Comparison of ENCODE assay signal across 18 mouse cellular contexts in the genomic region with DNA sequence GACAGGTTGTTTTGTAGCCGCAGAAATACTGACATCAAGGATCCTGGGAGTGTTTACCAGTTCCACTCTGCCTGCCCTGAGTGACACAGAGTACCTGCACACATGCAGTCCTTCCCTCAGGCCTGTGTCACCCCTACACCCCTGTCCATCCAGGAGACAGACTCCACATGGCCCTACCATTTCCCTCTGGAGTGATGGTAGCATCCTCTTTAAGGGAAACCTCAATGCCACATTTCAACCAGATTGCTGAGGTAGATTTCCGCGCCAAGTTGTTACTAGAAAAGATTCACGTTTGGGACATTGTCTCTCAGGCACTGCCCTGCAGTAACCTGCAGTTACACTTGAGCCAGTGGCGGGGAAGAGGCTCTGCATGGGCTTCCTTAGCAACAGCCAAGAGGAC.
DNase-seq lines count a peak whose midpoint lies in the region; ATAC-seq and TF ChIP-seq lines count a peak whose summit lies in the region.
"Had no signal": no experiment of that assay in that cellular context is flagged by ENCODE, and none has a peak within 500 bp of the region (broad histone marks: within the 10 kb centered on the region; RNA-seq: fewer than 3 reads in every experiment).

No protein-coding gene starts in this region.

- H3K9ac ChIP-seq in liver, embryonic 12.5 days: no peak overlapping the region
- H3K9ac ChIP-seq in midbrain, embryonic 13.5 days (replicated peaks): no peak overlapping the region
- H3K9ac ChIP-seq in midbrain, embryonic 14.5 days (replicated peaks; ENCODE audit: low read length): no peak overlapping the region
- no peak overlapping the region for H3K9ac ChIP-seq in liver, embryonic 15.5 days
- 0 out of 2 replicates have a peak overlapping the region, but pooled peaks have one; percentile 19 for H3K9ac ChIP-seq in midbrain, postnatal 0 days (replicated peaks; ENCODE audit: low read length, poor library complexity, severe bottlenecking)
- H3K9ac ChIP-seq: forebrain, embryonic 13.5 days; heart, embryonic 13.5 days; hindbrain, embryonic 13.5 days had no signal

- no peak for DNase-seq in liver
- DNase-seq in midbrain, embryonic 14.5 days: no peak
- DNase-seq in midbrain, postnatal 0 days (ENCODE audit: low spot score): no peak
- DNase-seq in spleen, postnatal 14 days (ENCODE audit: low spot score in 2 of 2): no peak
- DNase-seq: adrenal gland, adult 8-10 months; adrenal gland, postnatal 36 days; cerebellum, adult 2 months; cerebellum, postnatal 10 days; forebrain, postnatal 0 days; gastrocnemius, postnatal 14 days; heart, postnatal 36 days had no signal

- H3K9me3 ChIP-seq in liver, embryonic 12.5 days (replicated peaks): peaks cover 5% of the 10 kb centered on the region; the same call in 1 of the 2 replicates
- H3K9me3 ChIP-seq in midbrain, embryonic 13.5 days: no peaks in the 10 kb centered on the region
- H3K9me3 ChIP-seq in midbrain, embryonic 14.5 days (ENCODE audit: control insufficient read depth, low read length): no peaks in the 10 kb centered on the region
- no peaks in the 10 kb centered on the region for H3K9me3 ChIP-seq in liver, embryonic 15.5 days (replicated peaks)
- H3K9me3 ChIP-seq in midbrain, postnatal 0 days (ENCODE audit: low read length): no peaks in the 10 kb centered on the region
- H3K9me3 ChIP-seq: embryonic facial prominence, embryonic 10.5 days; forebrain, embryonic 13.5 days; hindbrain, embryonic 13.5 days had no signal

- H3K36me3 ChIP-seq in liver, embryonic 12.5 days: peaks cover 6% of the 10 kb centered on the region; the same call in 1 of the 2 replicates
- 0 out of 2 replicates have a peak, but pooled peaks cover 4% of the 10 kb centered on the region for H3K36me3 ChIP-seq in midbrain, embryonic 13.5 days
- no peaks in the 10 kb centered on the region for H3K36me3 ChIP-seq in midbrain, embryonic 14.5 days (ENCODE audit: control insufficient read depth, insufficient read depth, low read length)
- H3K36me3 ChIP-seq in liver, embryonic 15.5 days (replicated peaks): 0 out of 2 replicates have a peak, but pooled peaks cover 7% of the 10 kb centered on the region
- no peaks in the 10 kb centered on the region for H3K36me3 ChIP-seq in midbrain, postnatal 0 days (ENCODE audit: insufficient read depth, low read length)
- H3K36me3 ChIP-seq: hindbrain, embryonic 13.5 days had no signal

- ATAC-seq in liver, embryonic 12.5 days: no peak
- ATAC-seq in midbrain, embryonic 13.5 days: no peak
- ATAC-seq in midbrain, embryonic 14.5 days (ENCODE audit: low FRiP score, low TSS enrichment): no peak
- ATAC-seq in liver, embryonic 15.5 days (ENCODE audit: insufficient read depth): no peak
- no peak for ATAC-seq in midbrain, postnatal 0 days (ENCODE audit: low FRiP score)
- ATAC-seq: forebrain, embryonic 13.5 days; forebrain, postnatal 0 days had no signal

- H3K4me3 ChIP-seq in liver, embryonic 12.5 days: no peak overlapping the region
- H3K4me3 ChIP-seq in midbrain, embryonic 13.5 days (replicated peaks): no peak overlapping the region
- no peak overlapping the region for H3K4me3 ChIP-seq in midbrain, embryonic 14.5 days (replicated peaks; ENCODE audit: low read depth, low read length)
- no peak overlapping the region for H3K4me3 ChIP-seq in liver, embryonic 15.5 days (replicated peaks)
- no peak overlapping the region for H3K4me3 ChIP-seq in midbrain, postnatal 0 days (ENCODE audit: low read depth, low read length)
- H3K4me3 ChIP-seq: embryonic facial prominence, embryonic 10.5 days; forebrain, embryonic 13.5 days; heart, embryonic 13.5 days; hindbrain, embryonic 13.5 days had no signal

- H3K4me1 ChIP-seq in liver, embryonic 12.5 days: peaks cover 66% of the 10 kb centered on the region
- H3K4me1 ChIP-seq in midbrain, embryonic 13.5 days (replicated peaks): peaks cover 32% of the 10 kb centered on the region
- H3K4me1 ChIP-seq in midbrain, embryonic 14.5 days (ENCODE audit: control insufficient read depth, insufficient read depth, low read length): peaks cover 7% of the 10 kb centered on the region
- H3K4me1 ChIP-seq in liver, embryonic 15.5 days (replicated peaks): peaks cover 58% of the 10 kb centered on the region
- peaks cover 9% of the 10 kb centered on the region; the same call in 1 of the 2 replicates for H3K4me1 ChIP-seq in midbrain, postnatal 0 days (ENCODE audit: insufficient read depth, low read length)

- peak overlapping the region; percentile 47; the same call in 1 of the 2 replicates for H3K27ac ChIP-seq in liver, embryonic 12.5 days
- H3K27ac ChIP-seq in midbrain, embryonic 13.5 days: peak overlapping the region; percentile 40; the same call in 1 of the 2 replicates
- no peak overlapping the region; the same call in 1 of the 2 replicates for H3K27ac ChIP-seq in midbrain, embryonic 14.5 days (replicated peaks; ENCODE audit: low read depth, low read length)
- H3K27ac ChIP-seq in liver, embryonic 15.5 days (replicated peaks): peak overlapping the region; percentile 55; the same call in 1 of the 2 replicates
- 0 out of 2 replicates have a peak overlapping the region, but pooled peaks have one; percentile 12 for H3K27ac ChIP-seq in midbrain, postnatal 0 days (ENCODE audit: low read depth, low read length)
- H3K27ac ChIP-seq: embryonic facial prominence, embryonic 10.5 days; forebrain, embryonic 13.5 days; heart, embryonic 13.5 days; hindbrain, embryonic 13.5 days had no signal

- H3K4me2 ChIP-seq in liver, embryonic 12.5 days: no peak overlapping the region
- H3K4me2 ChIP-seq in midbrain, embryonic 13.5 days (replicated peaks): no peak overlapping the region
- no peak overlapping the region for H3K4me2 ChIP-seq in midbrain, embryonic 14.5 days (ENCODE audit: low read length)
- H3K4me2 ChIP-seq in liver, embryonic 15.5 days: no peak overlapping the region
- H3K4me2 ChIP-seq in midbrain, postnatal 0 days (ENCODE audit: low read depth, low read length, poor library complexity, severe bottlenecking): no peak overlapping the region
- H3K4me2 ChIP-seq: forebrain, embryonic 13.5 days; heart, embryonic 13.5 days; hindbrain, embryonic 13.5 days had no signal

- WGBS in liver, embryonic 12.5 days (ENCODE audit: insufficient replicate concordance): 80% methylated on average over 5 of the region's 5 CpGs
- 89% methylated on average over 5 of the region's 5 CpGs for WGBS in midbrain, embryonic 13.5 days
- 80% methylated on average over 5 of the region's 5 CpGs for WGBS in midbrain, embryonic 14.5 days
- 72% methylated on average over 5 of the region's 5 CpGs for WGBS in liver, embryonic 15.5 days (ENCODE audit: insufficient replicate concordance)
- WGBS in midbrain, postnatal 0 days: 78% methylated on average over 5 of the region's 5 CpGs

- H3K27me3 ChIP-seq in liver, embryonic 12.5 days (replicated peaks): no peaks in the 10 kb centered on the region
- H3K27me3 ChIP-seq in midbrain, embryonic 13.5 days: no peaks in the 10 kb centered on the region
- H3K27me3 ChIP-seq in midbrain, embryonic 14.5 days (ENCODE audit: control insufficient read depth, insufficient read depth, low read length): no peaks in the 10 kb centered on the region
- no peaks in the 10 kb centered on the region for H3K27me3 ChIP-seq in liver, embryonic 15.5 days
- H3K27me3 ChIP-seq in midbrain, postnatal 0 days (ENCODE audit: insufficient read depth, low read length): no peaks in the 10 kb centered on the region
- H3K27me3 ChIP-seq: forebrain, embryonic 13.5 days; heart, embryonic 13.5 days; hindbrain, embryonic 13.5 days had no signal

- TF ChIP-seq CTCF in midbrain, postnatal 0 days (IDR thresholded peaks at IDR 0.05): no peak
